Mouse (Mus musculus) liver, adult 2 months (tissue): Measurements from ENCODE around the gene Plcb4.

ENCODE experiments used
- CTCF ChIP-seq: fragments of 200-500 bp; IDR thresholded peaks from 2 replicates; pipeline ENCODE4 v1.5.1; 2011; ENCODE audit warnings: low read depth, low read length, control low read depth
- POLR2A ChIP-seq: fragments of 200-500 bp; IDR thresholded peaks from 2 replicates; pipeline ENCODE4 v1.6.1; 2011; ENCODE audit warnings: low read length, control low read depth; ENCODE audit not compliant: insufficient read depth; ENCODE audit errors: extremely low read depth

DNA sequence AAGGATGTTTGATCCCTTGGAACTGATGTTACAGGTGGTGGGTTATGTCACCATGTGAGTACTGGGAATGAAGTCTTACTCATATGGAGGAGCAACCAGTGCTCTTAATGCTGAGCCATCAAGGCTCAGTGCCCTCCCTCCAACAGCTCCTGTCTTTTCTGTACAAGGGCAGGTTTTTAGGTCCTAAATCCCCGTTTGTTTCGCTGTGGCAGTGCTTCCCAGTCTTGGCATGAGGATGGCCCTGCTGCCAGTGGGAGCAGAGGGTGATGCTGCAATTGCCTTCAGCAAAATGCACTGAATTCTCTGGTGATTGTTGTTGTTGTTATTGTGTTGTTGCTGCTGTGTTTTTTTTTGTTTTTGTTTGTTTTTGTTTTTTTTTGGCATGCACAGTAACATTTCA, 175.6 kb downstream of the Plcb4 start:
- TF ChIP-seq CTCF (no peak), POLR2A (no peak)
